In the genomic region with DNA sequence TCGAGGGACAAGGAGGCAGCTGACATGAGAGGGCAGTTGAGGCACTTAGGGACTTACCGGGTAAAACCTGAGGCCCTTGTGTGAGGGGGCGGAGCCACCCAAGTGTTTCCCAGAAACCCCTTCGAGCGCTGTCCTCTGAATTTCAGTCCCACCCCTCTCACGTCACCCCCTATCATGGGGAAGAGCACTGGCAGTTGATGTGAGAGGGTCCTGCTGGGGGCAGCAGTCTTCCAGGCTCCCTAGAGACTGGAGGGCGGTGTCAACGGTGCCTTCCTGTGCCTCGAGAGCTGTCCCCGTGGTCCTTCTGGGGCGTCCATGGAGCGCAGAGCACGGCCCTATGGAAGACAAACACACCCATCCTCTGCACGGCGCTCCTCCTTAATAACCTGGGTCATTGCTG, we compare ENCODE assay signal across 8 mouse cellular contexts. TPM values are rescaled to one million over a fixed set of nuclear protein-coding genes. Genes with fewer than 3 reads are reported as not detected.
DNase-seq lines count a peak whose midpoint lies in the region; ATAC-seq and TF ChIP-seq lines count a peak whose summit lies in the region.

No protein-coding gene starts in this region.

- TF ChIP-seq CTCF in heart, postnatal 0 days (IDR thresholded peaks at IDR 0.05; ENCODE audit: low read depth), result no peak

- peak overlapping the region; percentile 41 for H3K4me3 ChIP-seq in kidney, embryonic 15.5 days (replicated peaks)
- peak overlapping the region; percentile 28 for H3K4me3 ChIP-seq in heart, postnatal 0 days (ENCODE audit: low read depth, low read length)
- H3K4me3 ChIP-seq in liver, embryonic 13.5 days (replicated peaks), result peak overlapping the region; percentile 48
- H3K4me3 ChIP-seq in neural tube, embryonic 14.5 days (ENCODE audit: low read depth, low read length), result peak overlapping the region; percentile 31

- no peak for DNase-seq in kidney, adult 18-20 months
- DNase-seq in c-Kit-positive CD71-negative TER-119-negative erythroid progenitor cells, embryonic 14.5 days (ENCODE audit: low read depth), result peak; percentile 66
- DNase-seq in heart, postnatal 0 days (ENCODE audit: low spot score), result peak; percentile 36
- peak; percentile 65 for DNase-seq in liver, embryonic 13.5 days
- no peak for DNase-seq in frontal cortex, postnatal 25 days (ENCODE audit: low spot score in 2 of 2)
- DNase-seq in cerebellum, adult 18-20 months, result no peak

- peak; percentile 29 for ATAC-seq in kidney, embryonic 15.5 days (replicated peaks; ENCODE audit: low FRiP score)
- peak; percentile 5; the same call in 1 of the 2 replicates for ATAC-seq in heart, postnatal 0 days (ENCODE audit: insufficient read depth, low read depth)
- ATAC-seq in liver, embryonic 13.5 days (ENCODE audit: low read depth), result peak; percentile 57
- ATAC-seq in neural tube, embryonic 14.5 days (ENCODE audit: low read depth), result peak; percentile 68

- H3K27ac ChIP-seq in kidney, embryonic 15.5 days, result peak overlapping the region; percentile 82
- no peak overlapping the region for H3K27ac ChIP-seq in heart, postnatal 0 days (ENCODE audit: low read depth)
- no peak overlapping the region for H3K27ac ChIP-seq in liver, embryonic 13.5 days
- H3K27ac ChIP-seq in neural tube, embryonic 14.5 days (ENCODE audit: low read depth, low read length), result peak overlapping the region; percentile 66; the same call in 1 of the 2 replicates

- WGBS in kidney, embryonic 15.5 days, result 1% methylated on average over 15 of the region's 15 CpGs
- WGBS in heart, postnatal 0 days, result under 1% methylated on average over 15 of the region's 15 CpGs
- under 1% methylated on average over 15 of the region's 15 CpGs for WGBS in liver, embryonic 13.5 days (ENCODE audit: insufficient replicate concordance)
- under 1% methylated on average over 15 of the region's 15 CpGs for WGBS in neural tube, embryonic 14.5 days

- H3K36me3 ChIP-seq in kidney, embryonic 15.5 days, result no peaks in the 10 kb centered on the region
- H3K36me3 ChIP-seq in heart, postnatal 0 days (replicated peaks; ENCODE audit: control insufficient read depth, insufficient read depth, low read length), result no peaks in the 10 kb centered on the region
- no peaks in the 10 kb centered on the region for H3K36me3 ChIP-seq in liver, embryonic 13.5 days
- H3K36me3 ChIP-seq in neural tube, embryonic 14.5 days (ENCODE audit: control insufficient read depth, insufficient read depth, low read length), result no peaks in the 10 kb centered on the region

- H3K4me2 ChIP-seq in kidney, embryonic 15.5 days, result peak overlapping the region; percentile 76
- H3K4me2 ChIP-seq in heart, postnatal 0 days (ENCODE audit: low read depth, low read length), result peak overlapping the region; percentile 58
- H3K4me2 ChIP-seq in liver, embryonic 13.5 days, result peak overlapping the region; percentile 69
- H3K4me2 ChIP-seq in neural tube, embryonic 14.5 days (ENCODE audit: low read depth, low read length), result peak overlapping the region; percentile 56

- H3K27me3 ChIP-seq in kidney, embryonic 15.5 days, result peaks cover 43% of the 10 kb centered on the region
- H3K27me3 ChIP-seq in heart, postnatal 0 days (ENCODE audit: control insufficient read depth, insufficient read depth, low read length), result peaks cover 43% of the 10 kb centered on the region
- peaks cover 67% of the 10 kb centered on the region for H3K27me3 ChIP-seq in liver, embryonic 13.5 days
- H3K27me3 ChIP-seq in neural tube, embryonic 14.5 days (ENCODE audit: control insufficient read depth, insufficient read depth, low read length), result no peaks in the 10 kb centered on the region

- H3K4me1 ChIP-seq in kidney, embryonic 15.5 days, result peaks cover 57% of the 10 kb centered on the region
- H3K4me1 ChIP-seq in heart, postnatal 0 days (ENCODE audit: control insufficient read depth, insufficient read depth), result peaks cover 45% of the 10 kb centered on the region
- peaks cover 47% of the 10 kb centered on the region for H3K4me1 ChIP-seq in liver, embryonic 13.5 days (replicated peaks)
- H3K4me1 ChIP-seq in neural tube, embryonic 14.5 days (ENCODE audit: control insufficient read depth, insufficient read depth, low read length), result peaks cover 31% of the 10 kb centered on the region

- no peaks in the 10 kb centered on the region for H3K9me3 ChIP-seq in kidney, embryonic 15.5 days (replicated peaks)
- H3K9me3 ChIP-seq in heart, postnatal 0 days (replicated peaks; ENCODE audit: control insufficient read depth, low read length), result no peaks in the 10 kb centered on the region
- no peaks in the 10 kb centered on the region for H3K9me3 ChIP-seq in liver, embryonic 13.5 days (replicated peaks)
- H3K9me3 ChIP-seq in neural tube, embryonic 14.5 days (ENCODE audit: control insufficient read depth, low read length), result no peaks in the 10 kb centered on the region

- TF ChIP-seq EP300 in heart, postnatal 0 days (IDR thresholded peaks at IDR 0.05; ENCODE audit: low read depth), result no peak

- H3K9ac ChIP-seq in kidney, embryonic 15.5 days, result peak overlapping the region; percentile 27
- no peak overlapping the region for H3K9ac ChIP-seq in heart, postnatal 0 days (replicated peaks; ENCODE audit: low read depth, low read length)
- H3K9ac ChIP-seq in liver, embryonic 13.5 days, result peak overlapping the region; percentile 47; the same call in 1 of the 2 replicates
- H3K9ac ChIP-seq in neural tube, embryonic 14.5 days (replicated peaks; ENCODE audit: low read depth, low read length), result peak overlapping the region; percentile 49

RNA-seq across cellular contexts. Expression of gene Bcan, which starts 12.4 kb away (rescaled TPM):
- polyA plus RNA-seq in kidney, embryonic 15.5 days (2015; fragmentation: Nextera tagmentation; extraction: Ambion mirVana), result 0.17 and 0.33 TPM in 2 replicates
- not detected in 2 replicates for total RNA-seq in heart, postnatal 0 days (2014; rRNA removed; ENCODE audit: low replicate concordance)
- 0.04 TPM in 1 of 2 replicates, not detected in the other for polyA plus RNA-seq in heart, postnatal 0 days (2015; fragmentation: Nextera tagmentation; extraction: Ambion mirVana)
- polyA plus RNA-seq in liver, embryonic 13.5 days (2015; fragmentation: Nextera tagmentation; extraction: Ambion mirVana), result 0.05 TPM in 1 of 2 replicates, not detected in the other
- 79.5 and 107 TPM in 2 replicates for polyA plus RNA-seq in neural tube, embryonic 14.5 days (2014; fragmentation: Nextera tagmentation; extraction: Ambion mirVana)

RNA-seq across cellular contexts. Expression of gene Nes, which starts 16.8 kb away (rescaled TPM):
- polyA plus RNA-seq in kidney, embryonic 15.5 days (2015; fragmentation: Nextera tagmentation; extraction: Ambion mirVana), result 31.1 and 34.6 TPM in 2 replicates
- total RNA-seq in heart, postnatal 0 days (2014; rRNA removed; ENCODE audit: low replicate concordance), result 17.2 and 35.7 TPM in 2 replicates
- polyA plus RNA-seq in heart, postnatal 0 days (2015; fragmentation: Nextera tagmentation; extraction: Ambion mirVana), result 9.1 and 9.9 TPM in 2 replicates
- 2.6 and 2.8 TPM in 2 replicates for polyA plus RNA-seq in liver, embryonic 13.5 days (2015; fragmentation: Nextera tagmentation; extraction: Ambion mirVana)
- 11.1 and 16.7 TPM in 2 replicates for polyA plus RNA-seq in neural tube, embryonic 14.5 days (2014; fragmentation: Nextera tagmentation; extraction: Ambion mirVana)

RNA-seq across cellular contexts. Expression of gene Crabp2, which starts 39.2 kb away (rescaled TPM):
- 81.1 and 82.3 TPM in 2 replicates for polyA plus RNA-seq in kidney, embryonic 15.5 days (2015; fragmentation: Nextera tagmentation; extraction: Ambion mirVana)
- 0.53 TPM in 1 of 2 replicates, not detected in the other for total RNA-seq in heart, postnatal 0 days (2014; rRNA removed; ENCODE audit: low replicate concordance)
- polyA plus RNA-seq in heart, postnatal 0 days (2015; fragmentation: Nextera tagmentation; extraction: Ambion mirVana), result 0.37 and 0.62 TPM in 2 replicates
- polyA plus RNA-seq in liver, embryonic 13.5 days (2015; fragmentation: Nextera tagmentation; extraction: Ambion mirVana), result 2.2 and 2.3 TPM in 2 replicates
- polyA plus RNA-seq in neural tube, embryonic 14.5 days (2014; fragmentation: Nextera tagmentation; extraction: Ambion mirVana), result 45.5 and 103 TPM in 2 replicates

RNA-seq across cellular contexts. Expression of gene Hapln2, which starts 39.8 kb away (rescaled TPM):
- 0.12 and 0.23 TPM in 2 replicates for polyA plus RNA-seq in kidney, embryonic 15.5 days (2015; fragmentation: Nextera tagmentation; extraction: Ambion mirVana)
- not detected in 2 replicates for total RNA-seq in heart, postnatal 0 days (2014; rRNA removed; ENCODE audit: low replicate concordance)
- 0.10 and 0.15 TPM in 2 replicates for polyA plus RNA-seq in heart, postnatal 0 days (2015; fragmentation: Nextera tagmentation; extraction: Ambion mirVana)
- not detected in 2 replicates for polyA plus RNA-seq in liver, embryonic 13.5 days (2015; fragmentation: Nextera tagmentation; extraction: Ambion mirVana)
- polyA plus RNA-seq in neural tube, embryonic 14.5 days (2014; fragmentation: Nextera tagmentation; extraction: Ambion mirVana), result 0.39 and 0.76 TPM in 2 replicates

RNA-seq across cellular contexts. Expression of gene Gpatch4, which starts 55.3 kb away (rescaled TPM):
- polyA plus RNA-seq in kidney, embryonic 15.5 days (2015; fragmentation: Nextera tagmentation; extraction: Ambion mirVana), result 38.2 and 45.4 TPM in 2 replicates
- 1.2 and 3.4 TPM in 2 replicates for total RNA-seq in heart, postnatal 0 days (2014; rRNA removed; ENCODE audit: low replicate concordance)
- polyA plus RNA-seq in heart, postnatal 0 days (2015; fragmentation: Nextera tagmentation; extraction: Ambion mirVana), result 10.9 and 11.6 TPM in 2 replicates
- 32.7 TPM in 2 replicates for polyA plus RNA-seq in liver, embryonic 13.5 days (2015; fragmentation: Nextera tagmentation; extraction: Ambion mirVana)
- 31.2 and 36.5 TPM in 2 replicates for polyA plus RNA-seq in neural tube, embryonic 14.5 days (2014; fragmentation: Nextera tagmentation; extraction: Ambion mirVana)

Comparison
In these comparisons a context has a peak if more than half of its experiments do, and no peak if none do; other contexts are left out.
1. ATAC-seq: peak in every context shown above with its lines; median percentile 68 in neural tube, embryonic 14.5 days; 57 in liver, embryonic 13.5 days; 29 in kidney, embryonic 15.5 days; 5 in heart, postnatal 0 days.
2. H3K27ac ChIP-seq: peak in kidney, embryonic 15.5 days (single experiment) and neural tube, embryonic 14.5 days (single experiment); none in heart, postnatal 0 days (single experiment) and liver, embryonic 13.5 days (single experiment).
3. DNase-seq: peak in c-Kit-positive CD71-negative TER-119-negative erythroid progenitor cells, embryonic 14.5 days (single experiment), heart, postnatal 0 days (single experiment) and liver, embryonic 13.5 days (single experiment); none in kidney, adult 18-20 months (single experiment), frontal cortex, postnatal 25 days (0 of 2) and cerebellum, adult 18-20 months (0 of 2).
4. RNA of gene Bcan, which starts 12.4 kb away (polyA plus RNA-seq): 79.5 to 107 TPM in neural tube, embryonic 14.5 days; 0.17 to 0.33 TPM in kidney, embryonic 15.5 days, 0.04 TPM in heart, postnatal 0 days and 0.05 TPM in liver, embryonic 13.5 days; every median in the first group is over 10 times any median in the second.
5. RNA of gene Crabp2, which starts 39.2 kb away (polyA plus RNA-seq): 81.1 to 82.3 TPM in kidney, embryonic 15.5 days and 45.5 to 103 TPM in neural tube, embryonic 14.5 days; 2.2 to 2.3 TPM in liver, embryonic 13.5 days and 0.37 to 0.62 TPM in heart, postnatal 0 days; every median in the first group is over 10 times any median in the second.
6. Peak in every context shown above with its lines, with median percentiles within 50 percentile points of each other: H3K4me2 ChIP-seq and H3K4me3 ChIP-seq.